Mouse (Mus musculus) thymus, postnatal 0 days (tissue): Measurements from ENCODE around the gene Cmtr2. TPM values are rescaled to one million over a fixed set of nuclear protein-coding genes. Genes with fewer than 3 reads are reported as not detected.

Experiments used
- DNase-seq: peaks from one replicate; pipeline ENCODE4 v3.0.0-alpha.2; 2015; ENCODE audit warnings: low spot score
- polyA plus RNA-seq: library from polyadenylated mRNA; unstranded; fragments of >200 nt; fragmentation: Nextera tagmentation; extraction: Ambion mirVana; gene quantifications from 2 replicates; pipeline ENCODE4 v1.2.1, GENCODE M21; 2015

Cmtr2 gene
- polyA plus RNA-seq, 1 experiment from 2014 or later, result 6.9 TPM

- no peak for DNase-seq
Observed at GRCm38 (mm10) chr8:110253986-110254385, 38.5 kb downstream of the Cmtr2 start.

- DNase-seq, result no peak
Observed at GRCm38 (mm10) chr8:110265796-110266305, 50.4 kb downstream of the Cmtr2 start.

- DNase-seq, result peak; percentile 16
Observed at GRCm38 (mm10) chr8:110266741-110267140, 51.3 kb downstream of the Cmtr2 start, which contains the start of gene Hydin. Gene Hydin (plus strand): TSS chr8:110266977.

- DNase-seq, result no peak
Observed at GRCm38 (mm10) chr8:110267268-110267667, 51.8 kb downstream of the Cmtr2 start.

- no peak for DNase-seq
Observed at GRCm38 (mm10) chr8:110270659-110271058, 55.2 kb downstream of the Cmtr2 start.

- no peak for DNase-seq
Observed at GRCm38 (mm10) chr8:110273394-110273793, 57.9 kb downstream of the Cmtr2 start.

Other genes starting within 250 kb of the Cmtr2 start
- gene Tat, start 225.2 kb upstream of the Cmtr2 start, polyA plus RNA-seq, result 0.12 TPM in 2 replicates
- gene Chst4, start 175.9 kb upstream of the Cmtr2 start, polyA plus RNA-seq, result not detected in 2 replicates
- gene Zfp612, start 135.9 kb upstream of the Cmtr2 start, polyA plus RNA-seq, result 1.2 and 1.5 TPM in 2 replicates
- 0.14 TPM in 1 of 2 replicates, not detected in the other for gene Gm21964, start 114.5 kb upstream of the Cmtr2 start, polyA plus RNA-seq
- not detected in 2 replicates for gene Gm17720, start 112.9 kb upstream of the Cmtr2 start, polyA plus RNA-seq
- 1.3 and 1.4 TPM in 2 replicates for gene Calb2, start 47.5 kb upstream of the Cmtr2 start, polyA plus RNA-seq
- gene Hydin, start 51.3 kb downstream of the Cmtr2 start, polyA plus RNA-seq, result 0.14 and 0.18 TPM in 2 replicates